26 mouse cellular contexts compared by ENCODE assay signal in the genomic region with DNA sequence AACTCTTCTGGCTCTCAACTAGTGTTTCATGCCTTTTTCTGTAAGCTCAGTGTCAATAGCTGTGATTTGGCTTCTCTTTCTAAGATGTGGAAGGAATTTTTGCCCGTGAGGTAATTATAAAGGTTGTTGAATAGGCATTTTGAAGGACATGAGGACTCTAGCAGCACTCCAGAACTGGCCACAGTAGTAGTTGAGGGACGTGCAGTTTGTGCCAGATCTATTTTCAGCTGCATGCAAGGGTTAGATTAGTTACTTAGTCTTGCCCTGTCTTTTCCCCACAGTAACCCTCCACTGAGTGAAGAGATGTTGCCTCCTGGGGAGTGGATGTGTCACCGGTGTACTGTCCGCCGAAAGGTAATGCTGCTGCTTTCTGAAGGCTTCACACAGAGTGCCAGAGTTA. TPM values are rescaled to one million over a fixed set of nuclear protein-coding genes. Genes with fewer than 3 reads are reported as not detected.
DNase-seq lines count a peak whose midpoint lies in the region; ATAC-seq lines count a peak whose summit lies in the region.
"Had no signal": no experiment of that assay in that cellular context is flagged by ENCODE, and none has a peak within 500 bp of the region (broad histone marks: within the 10 kb centered on the region; RNA-seq: fewer than 3 reads in every experiment).

No protein-coding gene starts in this region.

- DNase-seq in heart, adult 11 months, result peak; percentile 87
- DNase-seq in heart, postnatal 25 days (ENCODE audit: low spot score), result no peak
- no peak for DNase-seq in heart, embryonic 10.5 days (ENCODE audit: low spot score)
- DNase-seq in skeletal muscle tissue, adult 2 months (ENCODE audit: low read depth, low spot score), result peak; percentile 42
- DNase-seq in MN1 (ENCODE audit: low spot score), result no peak
- DNase-seq: adrenal gland, postnatal 14 days; cerebellum, adult 11-12 months; cerebellum, adult 9-11 months; kidney, adult 11 months; kidney, postnatal 14 days; right cerebral cortex, postnatal 4 days had no signal

- peak overlapping the region; percentile 38 for H3K4me2 ChIP-seq in heart, embryonic 15.5 days
- H3K4me2 ChIP-seq: embryonic facial prominence, embryonic 13.5 days; forebrain, embryonic 13.5 days; hindbrain, embryonic 15.5 days; limb, embryonic 13.5 days; liver, embryonic 11.5 days; lung, embryonic 15.5 days; midbrain, embryonic 11.5 days; neural tube, embryonic 12.5 days had no signal

- peak; percentile 86 for ATAC-seq in heart, embryonic 15.5 days (replicated peaks; ENCODE audit: insufficient number of reproducible peaks, insufficient read depth, low FRiP score, low read depth)
- no peak for ATAC-seq in erythroblast, adult 5-6 weeks (replicated peaks; ENCODE audit: low FRiP score, poor library complexity, severe bottlenecking)
- ATAC-seq: forebrain, embryonic 13.5 days; inflammation-experienced regulatory T-cells, adult 6 months had no signal

- no peaks in the 10 kb centered on the region for H3K27me3 ChIP-seq in heart, embryonic 10.5 days (ENCODE audit: insufficient read depth, poor library complexity, severe bottlenecking)
- H3K27me3 ChIP-seq in heart, embryonic 15.5 days, result no peaks in the 10 kb centered on the region
- H3K27me3 ChIP-seq: embryonic facial prominence, embryonic 13.5 days; forebrain, embryonic 13.5 days; hindbrain, embryonic 15.5 days; limb, embryonic 13.5 days; lung, embryonic 15.5 days; neural tube, embryonic 12.5 days had no signal

- H3K27ac ChIP-seq in heart, embryonic 10.5 days, result peak overlapping the region; percentile 48; the same call in 1 of the 2 replicates
- H3K27ac ChIP-seq in heart, embryonic 15.5 days, result peak overlapping the region; percentile 91
- H3K27ac ChIP-seq: embryonic facial prominence, embryonic 13.5 days; forebrain, embryonic 13.5 days; hindbrain, embryonic 10.5 days; hindbrain, embryonic 15.5 days; left cerebral cortex, adult 2 months; limb, embryonic 13.5 days; lung, embryonic 15.5 days; neural tube, embryonic 12.5 days had no signal

- H3K9me3 ChIP-seq in heart, embryonic 10.5 days, result no peaks in the 10 kb centered on the region
- no peaks in the 10 kb centered on the region for H3K9me3 ChIP-seq in heart, embryonic 15.5 days (replicated peaks)
- H3K9me3 ChIP-seq: embryonic facial prominence, embryonic 13.5 days; forebrain, embryonic 13.5 days; hindbrain, embryonic 10.5 days; hindbrain, embryonic 15.5 days; limb, embryonic 13.5 days; lung, embryonic 15.5 days; neural tube, embryonic 12.5 days had no signal

- H3K4me3 ChIP-seq in heart, embryonic 10.5 days, result no peak overlapping the region
- H3K4me3 ChIP-seq in heart, embryonic 15.5 days, result no peak overlapping the region
- H3K4me3 ChIP-seq: embryonic facial prominence, embryonic 13.5 days; erythroblast, embryonic 14.5 days; forebrain, embryonic 13.5 days; hindbrain, embryonic 10.5 days; hindbrain, embryonic 15.5 days; left cerebral cortex, adult 2 months; limb, embryonic 13.5 days; lung, embryonic 15.5 days; myocyte; neural tube, embryonic 12.5 days had no signal

- intact Hi-C loops in heart, postnatal 25 days (cut with DNase I), result no loop called here

- H3K9ac ChIP-seq in heart, embryonic 15.5 days, result no peak overlapping the region
- H3K9ac ChIP-seq: embryonic facial prominence, embryonic 13.5 days; forebrain, embryonic 13.5 days; hindbrain, embryonic 15.5 days; limb, embryonic 13.5 days; lung, embryonic 15.5 days; neural tube, embryonic 12.5 days had no signal

- H3K4me1 ChIP-seq in heart, embryonic 10.5 days, result peaks cover 11% of the 10 kb centered on the region; the same call in 1 of the 2 replicates
- H3K4me1 ChIP-seq in heart, embryonic 15.5 days (replicated peaks), result peaks cover 22% of the 10 kb centered on the region
- H3K4me1 ChIP-seq: hindbrain, embryonic 10.5 days; limb, embryonic 13.5 days; lung, embryonic 15.5 days; neural tube, embryonic 12.5 days had no signal

- H3K36me3 ChIP-seq in heart, embryonic 10.5 days, result peaks cover 79% of the 10 kb centered on the region
- peaks cover 43% of the 10 kb centered on the region for H3K36me3 ChIP-seq in heart, embryonic 15.5 days

- WGBS in heart, embryonic 10.5 days, result 82% methylated on average over 5 of the region's 5 CpGs
- WGBS in heart, embryonic 15.5 days, result 57% methylated on average over 5 of the region's 5 CpGs

RNA-seq across cellular contexts. Expression of a gene that starts 23.9 kb away (rescaled TPM):
- 10 to 100 TPM; 23.7 to 28.6 TPM for total RNA-seq in heart, postnatal 25 days (2021)
- 13.2 and 20.0 TPM in 2 replicates for polyA plus RNA-seq in heart, embryonic 10.5 days (2016; fragmentation: Nextera tagmentation; extraction: Ambion mirVana)
- polyA plus RNA-seq in heart, embryonic 15.5 days (2015; fragmentation: Nextera tagmentation; extraction: Ambion mirVana), result 9.6 and 12.8 TPM in 2 replicates
- 19.9 and 24.2 TPM in 2 replicates for total RNA-seq in erythroblast, adult 5-6 weeks (2015; ENCODE audit: low replicate concordance)
- total RNA-seq in erythroblast, adult 5-6 weeks (2017; ENCODE audit: low replicate concordance), result 9.8 and 11.5 TPM in 2 replicates

RNA-seq across cellular contexts. Expression of a gene that starts 25.6 kb away (rescaled TPM):
- total RNA-seq in heart, postnatal 25 days (2021), result 1 to 10 TPM; 3.2 to 4.4 TPM
- polyA plus RNA-seq in heart, embryonic 10.5 days (2016; fragmentation: Nextera tagmentation; extraction: Ambion mirVana), result 14.6 and 16.5 TPM in 2 replicates
- 10.7 and 14.0 TPM in 2 replicates for polyA plus RNA-seq in heart, embryonic 15.5 days (2015; fragmentation: Nextera tagmentation; extraction: Ambion mirVana)
- total RNA-seq in erythroblast, adult 5-6 weeks (2015; ENCODE audit: low replicate concordance), result 3.1 and 6.0 TPM in 2 replicates
- total RNA-seq in erythroblast, adult 5-6 weeks (2017; ENCODE audit: low replicate concordance), result 1.5 and 3.6 TPM in 2 replicates

RNA-seq across cellular contexts. Expression of a gene that starts 31.3 kb away (rescaled TPM):
- 10 to 100 TPM; 59.3 to 61.2 TPM for total RNA-seq in heart, postnatal 25 days (2021)
- polyA plus RNA-seq in heart, embryonic 10.5 days (2016; fragmentation: Nextera tagmentation; extraction: Ambion mirVana), result 72.0 and 81.4 TPM in 2 replicates
- 85.8 and 100 TPM in 2 replicates for polyA plus RNA-seq in heart, embryonic 15.5 days (2015; fragmentation: Nextera tagmentation; extraction: Ambion mirVana)
- 14.2 and 31.5 TPM in 2 replicates for total RNA-seq in erythroblast, adult 5-6 weeks (2015; ENCODE audit: low replicate concordance)
- 22.5 and 24.7 TPM in 2 replicates for total RNA-seq in erythroblast, adult 5-6 weeks (2017; ENCODE audit: low replicate concordance)

Comparison
In these comparisons a context has a peak if more than half of its experiments do, and no peak if none do; other contexts are left out.
1. DNase-seq: peak in heart, adult 11 months (single experiment) and skeletal muscle tissue, adult 2 months (single experiment); none in heart, postnatal 25 days (single experiment), heart, embryonic 10.5 days (single experiment) and MN1 (single experiment).